Mouse (Mus musculus) CD4-positive, CD25-positive, alpha-beta regulatory T cell, adult 2 months (primary cell): Measurements from ENCODE around the gene Zfp575.

Source experiments
- DNase-seq: peaks from one replicate; pipeline ENCODE4 v3.0.0-alpha.2; 2012; ENCODE audit warnings: low read depth, low spot score

Zfp575 gene

DNA sequence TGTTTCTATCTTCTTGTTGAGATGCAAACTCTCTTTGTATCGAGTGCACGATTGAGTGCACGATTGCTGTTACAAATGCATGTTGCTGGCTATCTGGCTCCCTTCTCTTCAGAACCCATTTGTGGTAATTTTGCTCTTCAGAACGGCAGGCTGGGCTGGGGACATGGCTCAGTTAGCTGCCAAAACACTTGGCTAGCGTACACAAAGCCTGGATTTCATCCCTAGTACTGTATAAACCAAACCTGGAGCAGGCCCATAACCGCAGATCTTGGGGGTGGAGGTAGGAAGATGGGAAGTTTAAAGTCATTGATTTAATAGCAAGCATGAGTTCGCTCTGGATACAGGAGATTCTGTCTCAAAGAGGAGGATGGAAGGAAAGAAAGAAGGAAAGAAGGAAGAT, 18.1 kb upstream of the Zfp575 start:
- DNase-seq = no peak

DNA sequence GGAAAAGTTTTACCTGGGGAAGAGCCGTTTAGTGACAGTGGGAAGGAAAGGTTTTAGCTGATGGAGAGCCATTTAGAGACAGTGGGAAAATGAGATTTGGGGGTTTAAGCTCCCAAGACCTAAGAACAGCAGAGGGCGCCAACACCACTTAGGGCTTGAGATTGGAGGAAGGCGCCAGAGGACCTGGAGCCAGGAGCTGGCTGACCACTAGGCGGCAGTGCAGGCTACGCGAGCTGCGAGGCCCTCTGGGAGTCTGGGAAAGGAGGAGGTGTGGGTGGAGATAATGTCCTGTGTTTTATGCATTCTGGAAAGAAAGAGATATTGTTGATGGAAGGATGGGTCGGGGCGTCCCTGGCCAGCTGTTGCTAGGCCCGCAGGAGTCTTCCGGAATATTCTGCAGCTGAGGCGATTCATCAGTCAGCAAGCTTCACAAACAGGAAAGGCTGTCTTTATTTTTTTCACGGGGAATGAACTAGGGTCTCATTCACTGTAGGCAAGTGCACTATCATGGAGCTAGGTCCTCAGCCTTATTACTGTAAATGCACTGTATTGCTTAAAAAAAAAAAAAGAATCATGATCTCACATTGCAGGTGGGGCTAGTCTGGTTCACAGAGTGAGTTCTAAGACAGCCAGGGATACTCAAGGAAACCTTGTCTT, 13.6 kb upstream of the Zfp575 start:
- peak; percentile 96 for DNase-seq

DNA sequence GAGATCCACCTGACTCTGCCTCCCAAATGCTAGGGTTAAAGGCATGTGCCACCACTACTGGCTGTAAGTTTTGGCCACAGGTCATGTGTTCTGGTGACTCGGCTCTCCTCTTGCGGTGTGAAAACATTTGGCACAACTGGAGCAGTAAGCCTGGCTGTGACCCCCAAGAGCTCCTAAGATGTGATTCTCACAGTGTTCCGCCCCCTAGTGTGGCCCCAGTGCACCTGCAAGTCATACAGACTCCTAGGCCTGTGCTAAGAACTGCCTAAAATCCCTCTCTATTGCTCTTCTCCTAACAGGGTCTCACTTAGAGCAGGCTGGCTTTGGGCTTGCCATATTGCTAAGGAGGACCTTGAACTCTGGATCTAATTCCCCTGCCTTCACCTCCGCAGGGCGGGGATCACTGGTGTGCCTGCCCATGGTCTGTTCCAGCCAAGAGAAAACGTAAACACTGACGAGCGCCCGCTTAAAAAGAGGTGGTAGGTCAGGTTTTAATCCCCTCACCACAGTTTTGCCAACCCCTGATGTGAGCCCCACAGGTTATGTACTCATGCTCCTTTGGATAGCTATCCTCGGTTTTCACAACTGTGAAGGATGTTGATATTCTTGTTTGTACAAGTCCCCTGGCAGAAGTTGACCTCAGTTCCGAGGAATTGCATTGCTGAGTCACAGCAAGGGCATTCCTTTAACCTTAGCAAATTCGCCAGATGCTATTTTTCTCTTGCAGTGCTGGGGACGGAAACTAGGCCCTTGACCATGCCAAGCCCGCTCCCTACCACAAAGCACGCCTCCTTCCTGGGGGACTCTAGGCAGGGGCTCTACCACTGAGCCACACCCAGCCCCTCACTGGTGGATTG, 12.0 kb upstream of the Zfp575 start:
- peak; percentile 44 for DNase-seq

DNA sequence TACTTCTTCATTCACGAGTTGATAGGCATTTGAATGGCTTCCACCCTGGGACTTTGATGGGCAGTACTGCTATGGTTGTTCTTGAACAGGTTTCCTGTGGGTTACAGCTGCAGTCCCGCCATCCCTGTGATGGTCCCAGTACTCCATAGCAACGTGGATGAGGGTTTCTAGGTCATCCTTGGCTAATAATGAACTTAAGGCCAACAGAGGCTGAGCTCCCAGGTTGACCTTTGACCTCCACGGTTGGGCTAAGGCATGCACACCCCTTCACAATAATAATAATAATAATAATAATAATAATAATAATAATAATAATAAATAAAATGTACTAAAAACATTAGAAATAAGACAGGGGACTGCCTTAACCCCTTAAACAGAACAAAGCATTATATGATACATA, 10.7 kb upstream of the Zfp575 start:
- no peak for DNase-seq

DNA sequence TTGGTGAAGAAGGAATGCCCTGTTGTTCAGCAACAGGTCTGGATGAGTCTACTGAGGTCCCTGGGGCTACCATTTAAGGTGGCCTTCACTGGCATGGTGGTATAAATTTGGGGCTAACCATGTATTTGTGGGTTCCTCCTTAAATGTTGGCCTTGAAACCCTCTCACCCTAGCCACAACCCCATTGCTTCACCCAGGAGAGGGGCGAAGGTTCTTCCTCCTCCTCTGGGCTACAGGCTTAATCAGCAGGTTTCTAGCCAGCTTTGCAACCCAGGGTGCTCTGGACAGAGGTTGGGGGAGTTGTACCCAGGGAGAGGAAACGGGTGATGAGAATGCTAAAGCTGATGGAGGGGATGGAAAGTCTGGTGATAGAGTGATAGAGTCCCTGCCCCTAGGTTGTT, 8.0 kb upstream of the Zfp575 start:
- DNase-seq = no peak

DNA sequence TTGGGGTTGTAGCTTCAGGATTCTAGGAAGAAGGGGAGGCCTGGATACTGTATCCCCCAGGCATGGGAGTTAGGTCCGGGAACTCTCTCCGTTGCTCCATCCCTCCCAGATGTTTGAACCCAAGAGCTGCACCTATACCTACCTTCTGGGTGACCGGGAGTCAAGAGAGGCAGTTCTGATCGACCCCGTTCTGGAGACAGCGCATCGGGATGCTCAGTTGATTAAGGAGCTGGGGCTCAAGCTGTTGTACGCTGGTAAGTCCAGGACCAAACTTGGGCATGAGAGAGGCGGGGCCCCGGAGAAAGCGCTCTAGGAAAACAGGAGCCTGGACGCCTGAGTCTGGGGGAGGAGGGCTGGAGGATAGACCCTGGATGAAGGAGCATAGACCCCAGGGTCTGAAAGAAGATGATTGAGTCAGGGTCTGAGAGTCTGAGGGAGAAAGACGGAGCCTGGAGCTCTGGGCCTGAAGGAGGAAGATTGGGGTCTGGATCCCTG, 6.9 kb upstream of the Zfp575 start:
- DNase-seq = no peak

DNA sequence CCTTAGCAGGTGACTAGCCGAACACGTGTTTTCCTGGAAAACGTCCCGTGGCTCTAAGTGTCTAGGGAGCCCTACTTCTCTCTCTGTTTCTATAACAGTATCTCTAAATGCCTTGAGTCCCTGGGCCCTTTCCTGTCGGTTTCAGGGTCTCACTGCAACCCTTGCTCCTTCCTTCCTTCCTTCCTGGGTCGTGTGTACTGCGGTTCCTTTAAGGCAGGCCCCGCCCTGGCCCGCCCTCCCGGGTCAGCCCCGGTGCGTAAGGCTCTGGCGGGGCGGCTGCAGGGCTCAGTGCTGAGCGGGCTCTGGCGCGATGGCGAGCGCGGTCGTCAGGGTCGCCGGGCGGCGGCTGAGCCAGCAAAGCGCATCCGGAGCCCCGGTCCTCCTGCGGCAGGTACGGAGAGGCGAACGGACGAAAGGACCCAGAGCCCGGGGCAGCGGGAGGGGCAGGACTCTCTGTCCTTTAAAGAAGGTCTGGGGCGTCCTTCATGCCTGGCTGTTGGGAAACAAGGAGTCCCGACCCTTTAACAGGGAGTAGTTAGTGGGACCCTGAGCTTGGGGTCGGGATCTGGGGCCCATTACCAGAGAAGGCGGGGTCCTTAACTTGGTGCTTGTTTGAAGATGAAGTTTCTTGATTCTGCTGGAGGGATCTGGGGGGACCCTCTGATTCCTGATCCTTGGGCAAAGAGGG, 6.3 kb upstream of the Zfp575 start:
- DNase-seq = peak; percentile 83

DNA sequence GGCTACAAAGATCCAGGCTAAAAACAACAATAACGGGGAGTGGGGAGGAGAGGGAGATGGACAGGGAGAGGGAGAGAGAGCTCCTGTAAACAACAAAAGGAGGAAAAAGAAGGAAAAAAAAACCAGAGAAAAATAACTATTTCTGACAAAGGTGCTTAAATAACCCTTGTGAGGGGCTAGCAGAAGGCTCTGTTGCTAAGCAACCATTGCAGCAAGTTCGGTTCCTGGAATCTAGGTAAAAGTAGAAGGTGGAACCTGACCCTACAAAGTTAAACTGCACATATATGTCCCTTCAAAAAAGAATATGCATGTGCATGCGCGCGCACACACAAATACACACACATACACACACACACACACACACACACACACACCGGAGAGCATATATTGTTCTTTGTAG, 5.3 kb upstream of the Zfp575 start:
- no peak for DNase-seq

DNA sequence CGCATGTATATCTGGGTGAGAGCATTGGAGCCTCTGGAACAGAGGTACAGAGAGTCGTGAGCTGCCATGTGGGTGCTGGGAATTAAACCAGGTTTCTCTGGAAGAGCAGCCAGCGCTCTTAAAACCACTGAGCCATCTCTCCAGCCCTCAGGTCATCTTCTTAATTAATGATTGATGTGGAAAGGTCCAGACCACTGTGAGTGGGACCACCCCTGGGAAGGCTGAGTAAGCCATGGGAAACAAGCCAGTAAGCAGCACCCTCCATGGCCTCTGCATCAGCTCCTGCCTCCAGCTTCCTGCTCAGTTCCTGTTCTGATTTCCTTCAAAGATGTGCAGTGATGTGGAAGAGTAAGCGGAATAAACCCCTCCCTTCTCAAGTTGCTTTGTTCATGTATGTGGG, 4.7 kb upstream of the Zfp575 start:
- no peak for DNase-seq

DNA sequence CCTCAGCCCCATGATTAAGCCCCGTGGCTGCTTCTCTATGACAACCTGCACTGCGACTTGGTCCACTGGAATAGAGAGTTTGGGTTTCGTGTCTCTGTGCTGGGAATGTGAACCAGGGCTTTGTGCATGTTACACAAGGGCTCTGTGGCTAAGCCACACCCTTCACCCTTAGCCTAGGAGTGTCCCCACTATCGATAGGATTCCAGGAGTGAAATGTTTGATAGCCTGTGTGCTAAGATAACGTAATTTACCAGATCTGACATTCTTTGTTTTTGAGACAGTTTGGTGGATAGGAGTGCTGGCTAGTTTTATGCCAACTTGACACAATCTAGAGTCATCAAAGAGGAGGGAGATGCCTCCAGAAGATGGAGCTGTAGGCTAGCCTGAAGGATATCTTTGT, 4.3 kb upstream of the Zfp575 start:
- DNase-seq = no peak

DNA sequence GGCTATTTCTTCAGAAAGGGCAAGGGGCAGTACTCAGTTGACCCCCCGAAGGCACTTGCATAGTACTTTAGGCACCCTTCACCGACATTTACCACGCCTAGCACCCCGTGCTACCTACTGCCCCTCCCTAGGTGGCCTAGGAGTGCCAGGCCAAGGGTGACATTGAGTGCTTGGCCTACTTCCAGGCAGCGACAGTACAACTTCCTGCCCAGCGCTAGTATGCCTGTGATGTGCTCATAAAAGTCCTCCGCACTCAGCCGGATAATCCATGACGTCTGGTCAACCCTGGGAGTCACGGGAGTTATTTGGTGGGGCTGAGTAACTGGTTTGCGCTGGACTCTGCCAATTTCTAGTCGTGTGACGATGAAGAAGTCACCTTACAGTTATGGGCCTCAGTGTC, 895 bp upstream of the Zfp575 start:
- DNase-seq = no peak

DNA sequence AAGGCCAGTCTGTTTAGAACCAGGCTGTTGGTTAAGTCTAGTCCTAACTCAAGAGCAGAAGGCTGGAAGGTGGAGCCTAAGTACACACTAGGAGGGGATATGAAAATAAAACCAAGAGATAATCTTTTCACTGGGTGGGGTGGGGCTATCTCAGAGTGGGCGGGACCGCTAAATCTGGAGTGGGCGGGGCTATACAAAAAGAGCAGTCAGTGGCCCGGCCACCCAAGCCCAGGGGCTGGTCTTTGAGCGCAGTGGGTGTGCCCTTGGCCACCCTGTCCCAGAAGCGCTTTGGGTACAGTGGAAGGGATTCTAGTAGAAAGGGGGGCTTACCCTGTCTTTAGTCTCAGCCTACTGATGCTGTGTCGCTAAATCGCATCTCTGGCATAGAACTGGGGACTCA, 613 bp downstream of the Zfp575 start:
- no peak for DNase-seq

DNA sequence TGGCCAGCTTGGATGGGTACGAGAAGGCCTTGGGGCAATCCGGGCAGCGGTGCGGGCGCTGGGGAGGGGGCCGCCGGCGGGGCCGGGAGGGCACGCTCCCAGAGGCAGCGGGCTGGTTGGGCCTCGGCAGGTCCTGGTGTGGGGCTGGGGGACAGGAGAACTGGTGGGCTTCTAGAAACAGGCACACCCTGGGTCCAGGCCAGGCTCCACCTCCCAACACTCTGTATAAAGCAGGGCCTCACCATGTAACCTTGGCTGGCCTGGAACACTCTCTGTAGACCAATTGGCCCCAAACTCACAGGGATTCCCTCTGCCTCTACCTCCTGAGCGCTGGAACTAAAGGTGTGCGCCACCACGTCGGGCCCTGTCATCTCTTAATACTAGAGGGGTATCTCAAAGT, 1.4 kb downstream of the Zfp575 start:
- no peak for DNase-seq

DNA sequence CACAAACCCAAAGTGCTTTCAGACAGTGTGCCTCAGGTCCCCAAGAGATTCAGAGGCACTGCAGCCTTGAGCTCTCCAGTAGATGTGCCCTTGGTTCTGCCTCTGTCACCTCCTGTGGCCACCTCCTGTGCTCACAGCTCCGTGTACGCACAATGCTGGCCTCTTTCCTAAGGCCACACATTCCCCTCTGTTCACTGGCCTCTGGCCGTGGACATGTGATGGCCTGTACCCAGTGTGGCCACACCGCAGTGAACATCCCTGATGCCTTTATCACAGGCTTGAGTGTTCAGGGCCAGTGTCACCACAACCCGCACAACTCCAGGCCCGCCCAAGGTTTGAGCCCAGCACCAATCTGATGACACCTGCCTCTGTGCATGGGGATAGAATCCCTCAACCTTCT, 2.6 kb downstream of the Zfp575 start:
- no peak for DNase-seq

DNA sequence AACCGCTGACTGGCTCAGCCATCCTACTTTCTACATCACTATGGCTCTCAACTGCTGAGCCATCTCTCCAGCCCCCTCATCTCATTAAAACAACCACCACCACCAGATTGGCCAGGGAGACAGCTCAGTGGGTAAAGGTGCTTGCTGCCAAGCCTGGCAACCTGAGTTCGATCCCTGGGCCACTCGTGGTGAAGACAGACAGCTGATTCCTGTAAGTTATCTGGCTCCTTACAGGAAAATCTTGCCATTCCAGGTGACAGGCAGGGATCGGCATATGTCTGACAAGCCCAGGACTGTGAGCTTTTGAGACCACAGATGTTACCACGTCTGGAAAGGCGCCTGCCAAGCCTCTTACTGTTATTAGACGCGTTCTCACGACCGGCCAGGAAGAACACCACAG, 9.6 kb downstream of the Zfp575 start:
- no peak for DNase-seq

DNA sequence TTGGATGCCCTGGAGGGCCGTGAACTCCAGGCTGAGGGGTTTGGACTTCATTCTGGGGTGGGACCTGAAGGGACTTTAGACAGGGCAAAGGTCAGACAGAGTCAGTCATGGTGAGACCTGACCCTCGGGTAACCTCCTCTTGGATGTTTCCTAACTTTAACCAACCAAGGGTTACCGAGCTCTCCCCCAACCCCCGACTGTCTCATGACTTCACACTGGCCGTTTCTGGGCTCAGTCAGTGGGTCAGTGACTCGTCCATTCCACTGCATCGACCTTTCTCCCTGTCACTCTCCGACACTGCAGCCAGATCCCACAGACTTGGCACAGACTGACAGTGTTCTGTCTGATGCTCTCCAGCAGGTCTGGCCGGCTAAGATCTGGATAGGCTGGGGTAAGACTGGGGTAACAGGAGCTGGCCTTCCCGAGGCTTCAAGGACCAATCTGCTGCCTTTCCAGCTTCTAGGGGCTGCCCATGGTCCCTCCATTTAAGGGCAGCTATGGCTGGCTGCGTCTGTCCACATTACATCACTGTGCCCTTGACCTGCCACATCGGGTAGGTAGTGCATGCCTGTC, 13.1 kb downstream of the Zfp575 start:
- DNase-seq = no peak

DNA sequence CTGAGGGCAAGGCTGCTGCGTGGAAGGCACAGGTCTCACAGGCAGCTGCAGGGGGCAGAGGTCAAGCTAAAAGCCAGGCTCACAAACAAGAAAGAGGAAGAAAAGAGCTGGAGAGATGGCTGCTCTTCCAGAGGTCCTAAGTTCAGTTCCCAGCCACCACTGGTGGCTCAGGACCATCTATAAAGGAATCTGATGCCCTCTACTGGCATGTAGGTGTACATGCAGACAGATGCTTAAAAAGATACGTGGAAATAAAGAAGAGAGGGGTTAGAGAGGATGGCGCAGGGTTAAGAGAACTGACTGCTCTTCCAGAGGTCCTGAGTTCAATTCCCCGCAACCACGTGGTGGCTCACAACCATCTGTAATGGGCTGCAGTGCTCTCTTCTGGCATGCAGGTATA, 15.0 kb downstream of the Zfp575 start:
- DNase-seq = peak; percentile 28

DNA sequence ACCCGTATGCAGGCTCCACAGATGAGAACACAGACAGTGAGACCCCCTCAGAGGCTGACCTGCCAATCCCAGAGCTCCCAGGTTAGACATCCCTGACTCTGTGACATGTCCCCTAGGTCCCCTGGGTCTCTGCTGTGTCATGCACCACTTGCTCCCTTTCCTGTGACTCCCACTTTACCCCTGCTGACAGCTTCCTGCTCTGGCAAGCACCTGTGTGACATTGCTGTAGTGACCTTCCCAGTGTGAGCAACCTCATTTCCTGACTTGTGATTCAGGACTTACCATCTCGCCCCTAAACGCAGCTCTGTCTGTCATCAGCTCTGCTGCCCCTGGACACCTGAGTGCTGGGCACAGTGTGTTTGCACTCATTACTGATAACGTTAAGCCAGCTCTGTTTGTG, 16.4 kb downstream of the Zfp575 start:
- DNase-seq = no peak

DNA sequence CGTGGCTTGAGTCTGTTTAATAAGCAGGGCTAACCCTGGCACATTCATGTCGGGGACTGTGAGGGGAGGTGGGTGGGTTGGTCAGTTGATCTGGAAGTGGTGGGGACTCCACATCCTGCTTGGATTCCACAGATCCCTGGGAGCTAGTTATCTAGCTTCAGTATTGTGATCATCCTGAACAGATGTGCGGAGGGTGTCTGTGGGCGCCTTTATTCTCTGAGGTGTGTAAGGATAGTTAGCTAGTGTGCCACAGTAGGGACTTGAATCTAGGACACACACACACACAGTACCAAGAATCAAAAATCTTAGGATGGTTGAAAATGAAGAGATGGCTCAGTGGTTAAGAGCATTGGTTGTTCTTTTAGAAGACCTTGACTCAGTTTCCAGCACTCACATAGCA, 18.9 kb downstream of the Zfp575 start:
- no peak for DNase-seq

DNA sequence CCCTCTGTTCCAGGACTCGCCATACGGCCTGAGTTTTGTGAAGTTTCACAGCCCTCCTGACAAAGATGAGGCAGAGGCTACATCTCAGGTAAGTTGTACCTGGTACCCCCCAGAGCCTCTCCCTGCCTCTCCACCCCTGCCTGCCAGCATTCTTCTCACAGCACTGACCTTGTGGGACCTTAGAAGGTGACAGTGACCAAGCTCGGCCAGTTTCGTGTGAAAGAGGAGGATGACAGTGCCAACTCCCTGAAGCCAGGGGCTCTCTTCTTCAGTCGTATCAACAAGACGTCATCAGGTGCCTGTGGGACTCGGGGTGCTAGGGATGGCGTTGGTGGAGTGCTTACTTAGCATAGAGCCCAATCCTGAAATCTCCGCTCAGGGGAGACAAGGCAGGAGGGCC, 21.2 kb downstream of the Zfp575 start:
- no peak for DNase-seq

DNA sequence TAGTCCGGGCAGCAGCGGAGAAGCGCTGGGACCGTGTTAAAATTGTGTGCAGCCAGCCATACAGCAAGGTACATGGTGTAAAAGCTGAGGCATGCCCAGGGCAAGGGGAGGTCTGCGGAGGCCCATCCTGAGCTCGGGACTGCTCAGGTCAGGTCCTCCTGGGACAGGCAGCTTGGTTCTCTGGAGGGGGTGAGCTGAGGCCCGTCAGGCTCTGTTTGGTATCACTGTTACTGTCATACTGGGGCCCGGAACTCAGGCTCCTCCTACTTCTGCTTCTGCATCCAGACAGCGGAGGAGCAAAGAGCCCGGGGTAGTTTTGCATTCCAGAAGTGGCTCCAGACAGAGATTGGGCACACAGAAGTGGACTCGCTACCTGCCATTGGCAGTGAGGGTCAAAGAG, 21.8 kb downstream of the Zfp575 start:
- no peak for DNase-seq

DNA sequence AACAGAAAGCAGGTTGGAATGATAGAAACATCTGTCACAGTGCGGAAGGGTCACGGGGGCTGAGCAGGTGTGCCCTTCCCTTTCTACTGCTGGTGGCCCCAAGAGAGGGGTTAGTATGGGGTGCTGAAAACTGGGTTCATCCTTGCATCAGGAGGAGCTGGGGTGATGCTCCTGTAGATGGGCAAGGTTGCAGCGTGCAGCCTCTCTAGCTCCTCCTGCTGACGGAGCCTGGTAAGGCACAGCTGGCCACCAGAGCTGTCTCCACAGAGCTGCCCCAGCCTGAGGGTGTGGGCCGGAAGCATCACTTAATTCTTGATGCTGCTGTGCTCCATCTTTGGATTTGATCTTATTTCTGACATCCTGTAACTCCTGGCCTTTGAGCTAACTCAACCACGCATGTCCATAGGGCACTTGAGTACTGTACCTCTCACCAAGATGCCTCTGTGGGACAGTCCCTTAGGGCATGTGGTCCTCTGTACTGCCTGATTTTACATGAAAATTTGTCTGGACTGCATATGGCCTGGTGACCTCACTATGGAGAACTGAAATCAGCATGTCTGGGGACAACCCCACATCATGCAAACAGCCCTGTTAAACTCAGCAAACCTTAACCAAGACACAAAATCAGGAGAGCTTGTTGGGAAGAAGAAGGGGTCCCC, 22.7 kb downstream of the Zfp575 start:
- peak; percentile 87 for DNase-seq
